Mouse (Mus musculus): ENCODE results near the gene Kcnip4.

DNA sequence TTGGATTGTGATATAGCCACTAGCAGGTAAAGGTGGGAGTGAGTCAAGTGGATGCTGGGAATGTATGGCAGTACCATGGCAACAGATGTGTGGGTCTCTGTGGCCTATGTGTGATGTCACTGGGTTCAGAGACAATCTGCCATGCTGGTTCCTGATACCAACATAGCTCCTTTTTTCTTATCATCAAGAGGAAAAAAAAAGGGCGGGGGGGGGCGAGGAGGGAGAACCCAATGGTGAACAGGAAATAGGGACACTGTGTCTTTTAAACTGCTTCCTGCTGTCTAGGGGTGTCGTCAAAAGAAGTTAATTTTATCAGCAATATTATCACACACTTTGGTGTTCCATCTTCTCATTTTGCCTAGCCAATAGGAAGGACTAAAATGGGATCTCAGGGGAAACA, 1021.6 kb downstream of the Kcnip4 start:
- TF ChIP-seq CTCF (IDR thresholded peaks at IDR 0.05; ENCODE audit: extremely low read depth, insufficient read length, insufficient replicate concordance, low read depth, low read length) (no peak), POLR2A (IDR thresholded peaks at IDR 0.05; ENCODE audit: low read depth, low read length) (no peak)

Data from small intestine, adult 2 months (tissue).